Mouse (Mus musculus): Measurements from ENCODE around the gene Cyp2w1.

Gene Cyp2w1

GRCm38 (mm10) chr5:139364911-139365571 is 12.6 kb downstream of the Cyp2w1 start:
- DNase-seq (ENCODE audit: low spot score): no peak

DNA sequence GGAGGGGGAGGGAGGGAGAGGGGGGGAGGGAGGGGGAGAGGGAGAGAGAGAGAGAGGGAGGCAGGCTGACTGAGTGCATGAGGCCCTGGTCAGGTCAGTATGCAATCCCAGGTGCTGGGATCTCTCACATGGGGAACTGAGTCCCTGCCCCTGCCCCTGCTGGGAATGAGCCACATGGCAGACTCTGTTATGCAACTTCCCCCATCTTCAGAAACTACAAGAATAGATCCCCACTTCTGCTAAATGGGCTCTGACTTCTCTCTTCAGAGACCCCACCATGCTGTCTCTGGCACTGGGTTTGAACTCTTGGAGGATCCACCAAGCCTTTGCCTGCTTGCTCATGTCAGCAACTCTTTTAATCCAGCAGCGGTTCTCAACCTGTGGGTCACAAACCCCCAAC is 13.4 kb downstream of the Cyp2w1 start:
- DNase-seq (ENCODE audit: low spot score): no peak

DNA sequence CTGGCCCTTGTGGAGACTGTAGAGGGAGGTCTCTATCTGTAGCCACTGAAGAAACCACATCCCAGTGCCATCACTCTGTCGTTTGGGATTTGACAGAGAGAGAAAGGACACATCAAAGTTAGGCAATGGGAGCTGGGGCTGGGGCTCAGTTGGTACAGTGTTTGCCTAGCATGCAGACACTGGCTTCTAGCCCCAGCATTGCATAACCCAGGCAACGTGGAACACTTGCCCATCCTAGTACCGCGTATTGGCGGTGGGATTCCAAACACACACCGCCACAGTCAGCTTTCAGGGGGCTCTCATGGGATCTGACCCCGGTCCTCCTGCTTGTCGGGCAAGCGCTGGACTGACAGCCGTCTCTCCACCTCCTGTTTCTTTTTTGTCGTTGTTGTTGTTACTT is 14.1 kb downstream of the Cyp2w1 start:
- DNase-seq (ENCODE audit: low spot score): no peak

- DNase-seq (ENCODE audit: low spot score): no peak
Observed at GRCm38 (mm10) chr5:139367884-139368458, 15.6 kb downstream of the Cyp2w1 start.

- DNase-seq (ENCODE audit: low spot score): no peak
Observed at GRCm38 (mm10) chr5:139368638-139369320, 16.4 kb downstream of the Cyp2w1 start.

- no peak for DNase-seq (ENCODE audit: low spot score)
Observed at GRCm38 (mm10) chr5:139370336-139370735, 17.9 kb downstream of the Cyp2w1 start.

DNA sequence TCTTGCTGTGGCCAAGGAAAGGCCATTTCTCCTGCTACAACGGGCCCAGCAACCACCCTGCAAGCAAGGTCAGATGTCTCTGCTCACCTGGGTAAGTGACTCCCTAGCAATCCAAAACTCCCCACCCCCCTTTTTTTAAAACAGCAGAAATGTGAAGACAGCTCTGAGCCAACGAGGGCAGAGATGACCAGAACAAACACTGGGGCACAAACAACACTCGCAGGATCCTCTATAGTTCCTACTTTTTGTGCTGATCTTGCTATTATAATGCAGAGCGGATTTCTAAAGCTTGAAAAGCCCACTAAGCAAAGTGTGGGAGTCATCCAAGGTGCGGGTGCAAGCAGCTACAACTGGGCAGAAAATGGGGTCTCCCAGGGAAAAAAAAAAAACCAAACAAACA is 18.7 kb downstream of the Cyp2w1 start:
- DNase-seq (ENCODE audit: low spot score): no peak

DNA sequence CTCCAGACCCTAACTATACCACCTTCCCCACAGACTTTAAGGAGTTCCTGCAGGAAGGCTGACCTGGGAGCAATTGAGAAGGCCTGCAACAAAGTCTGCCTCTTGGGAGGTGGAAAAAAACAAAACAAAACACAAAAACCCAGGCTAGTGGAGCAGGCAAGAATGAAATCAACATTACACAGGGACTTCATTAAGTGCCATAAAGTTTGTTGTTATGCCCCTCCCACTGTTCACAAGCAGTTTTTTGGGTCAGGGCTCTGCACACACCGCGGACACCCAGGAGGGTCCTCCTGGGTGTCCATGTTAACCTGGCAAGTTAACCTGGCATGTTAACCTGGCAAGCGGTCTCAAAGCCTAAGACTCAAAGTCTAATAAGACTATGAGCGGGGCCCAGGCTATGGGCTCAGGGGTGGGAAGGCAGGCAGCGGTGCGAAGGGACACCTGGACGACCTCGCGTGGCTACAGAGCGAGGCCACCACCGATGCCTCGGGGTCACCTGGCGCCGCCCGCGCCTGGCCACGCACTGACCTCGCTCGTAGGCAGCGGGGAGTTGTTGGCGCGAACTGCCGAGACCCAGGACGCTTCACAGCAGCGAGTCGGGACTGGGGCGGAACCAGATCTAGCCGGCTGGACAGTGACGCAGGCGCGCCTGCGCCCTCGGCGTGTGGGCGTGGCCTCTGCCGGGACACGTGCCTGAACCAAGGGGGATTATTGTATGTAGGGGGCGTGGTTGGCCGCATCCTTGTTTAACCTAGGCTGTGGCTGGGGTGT is 19.4 kb downstream of the Cyp2w1 start:
- peak; percentile 84 for DNase-seq (ENCODE audit: low spot score)

DNA sequence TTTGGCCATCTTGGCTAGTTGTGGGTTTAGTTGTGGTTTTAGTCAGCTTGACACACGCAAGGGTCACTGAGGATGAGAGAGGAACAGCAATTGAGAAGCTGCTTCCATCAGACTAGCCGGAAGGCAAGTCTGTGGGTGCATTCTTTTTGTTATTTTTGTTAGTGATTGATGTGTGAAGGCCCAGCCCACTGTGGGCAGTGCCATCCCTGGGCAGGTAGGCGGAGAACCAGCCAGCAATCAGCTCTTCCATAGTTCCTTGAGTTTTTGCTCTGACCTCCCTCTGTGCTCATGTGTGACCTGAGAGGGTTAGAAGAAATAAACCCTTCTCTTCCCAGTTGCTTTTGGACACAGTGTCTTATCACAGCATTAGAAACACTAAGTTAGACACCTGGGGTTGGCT is 20.7 kb downstream of the Cyp2w1 start:
- no peak for DNase-seq (ENCODE audit: low spot score)

- DNase-seq (ENCODE audit: low spot score): no peak
Observed at GRCm38 (mm10) chr5:139373889-139374444, 21.6 kb downstream of the Cyp2w1 start.

- DNase-seq (ENCODE audit: low spot score): no peak
Observed at GRCm38 (mm10) chr5:139374841-139375240, 22.4 kb downstream of the Cyp2w1 start.

GRCm38 (mm10) chr5:139377468-139378270 is 25.3 kb downstream of the Cyp2w1 start, which contains the start of gene Gpr146:
TSS of gene Gpr146 (plus strand) at chr5:139377697.
- no peak for DNase-seq (ENCODE audit: low spot score)

GRCm38 (mm10) chr5:139378271-139378556 is 25.8 kb downstream of the Cyp2w1 start:
- no peak for DNase-seq (ENCODE audit: low spot score)

- no peak for DNase-seq (ENCODE audit: low spot score)
Observed at GRCm38 (mm10) chr5:139378986-139379629, 26.7 kb downstream of the Cyp2w1 start.

GRCm38 (mm10) chr5:139379771-139380384 is 27.5 kb downstream of the Cyp2w1 start:
- no peak for DNase-seq (ENCODE audit: low spot score)

DNA sequence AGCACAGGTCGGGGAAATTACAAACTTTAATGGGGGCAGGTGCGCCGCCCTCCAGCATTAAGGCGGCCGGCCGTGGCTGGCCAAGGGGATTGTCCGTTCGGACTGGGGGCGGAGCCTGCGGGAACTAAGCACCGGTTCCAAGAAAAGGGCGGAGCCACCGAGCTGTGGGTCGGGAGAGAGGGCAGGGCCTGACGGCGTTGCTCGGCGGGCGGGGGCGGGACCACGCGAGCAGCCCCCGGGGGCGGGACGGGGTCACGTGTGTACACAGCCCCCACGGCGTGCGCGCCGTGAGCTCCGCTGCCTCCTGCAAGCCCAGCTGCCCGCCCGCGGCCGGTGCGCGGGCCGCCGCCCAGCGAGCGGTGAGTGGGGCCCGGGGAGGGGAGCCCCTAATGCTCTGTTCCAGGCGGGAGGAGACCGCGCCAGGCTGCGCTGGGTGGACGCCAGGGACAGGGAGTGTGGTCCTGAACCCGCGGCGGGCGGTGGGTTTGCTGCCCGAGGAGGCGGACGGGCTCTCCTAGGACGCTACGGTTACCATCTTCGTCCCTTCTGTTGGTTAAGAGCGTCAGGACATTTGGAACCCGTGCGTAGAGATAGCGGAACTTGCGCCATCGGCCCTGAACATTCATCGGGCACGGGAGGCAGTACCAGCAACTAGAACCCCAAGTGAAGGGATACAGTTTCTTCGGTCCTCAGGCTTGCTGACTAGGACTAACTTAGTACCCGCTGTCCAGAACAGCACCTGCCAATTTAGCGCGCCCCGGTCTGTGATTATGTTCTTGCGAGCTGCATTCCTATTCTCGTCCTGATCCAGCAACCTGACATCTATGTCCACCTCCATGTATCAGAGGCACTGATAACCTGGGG is 28.2 kb downstream of the Cyp2w1 start:
- peak; percentile 89 for DNase-seq (ENCODE audit: low spot score)

DNA sequence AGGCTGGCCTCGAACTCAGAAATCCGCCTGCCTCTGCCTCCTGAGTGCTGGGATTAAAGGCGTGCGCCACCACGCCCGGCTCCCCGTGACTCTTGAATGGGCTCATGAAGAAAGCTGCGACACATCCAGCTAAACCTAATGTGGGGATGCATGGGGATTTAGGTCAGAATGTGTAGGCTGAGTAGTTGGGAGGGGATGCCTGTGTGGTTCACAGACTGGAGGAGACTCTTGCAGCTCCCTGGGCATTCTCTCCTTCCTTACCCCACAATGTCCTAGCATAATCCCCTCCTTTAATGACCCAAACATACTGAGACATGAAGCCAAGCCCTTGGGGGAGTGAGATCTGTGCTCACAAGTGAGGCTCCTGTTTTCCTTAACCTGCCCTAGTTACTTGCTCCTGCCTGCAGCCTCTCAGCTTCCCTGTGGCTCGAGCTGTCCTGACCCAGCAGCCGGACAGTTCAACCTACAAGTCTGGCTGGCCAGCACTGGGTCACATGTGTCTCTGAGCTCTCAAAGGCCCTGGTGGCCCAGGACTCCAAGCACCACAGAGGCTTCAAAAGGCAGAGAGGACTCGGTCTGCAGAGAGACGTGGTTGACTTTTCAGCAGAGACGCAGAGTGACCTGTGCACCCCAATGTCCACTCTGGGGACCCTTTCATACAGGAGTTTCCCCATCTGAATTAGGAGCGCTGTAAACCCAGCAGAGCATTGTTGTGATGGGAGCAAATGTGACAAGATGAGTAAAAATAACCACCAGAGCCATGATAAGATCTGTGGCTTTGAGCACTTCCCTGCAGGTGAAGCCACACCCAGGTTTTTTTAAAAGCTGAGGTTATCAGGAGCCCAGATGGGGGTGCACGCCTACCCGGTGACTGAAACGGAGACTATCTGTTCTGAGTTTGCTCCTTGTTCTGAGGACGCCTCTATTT is 29.4 kb downstream of the Cyp2w1 start:
- no peak for DNase-seq (ENCODE audit: low spot score)

GRCm38 (mm10) chr5:139382760-139383159 is 30.3 kb downstream of the Cyp2w1 start:
- no peak for DNase-seq (ENCODE audit: low spot score)

- no peak for DNase-seq (ENCODE audit: low spot score)
Observed at GRCm38 (mm10) chr5:139383234-139383633, 30.8 kb downstream of the Cyp2w1 start.

All from ovary, postnatal 10 days (tissue).